Mouse (Mus musculus) small intestine, adult 10 weeks (tissue): ENCODE results near the gene Zfp977. TPM values are rescaled to one million over a fixed set of nuclear protein-coding genes. Genes with fewer than 3 reads are reported as not detected.

Source experiments
- polyA plus RNA-seq: library from polyadenylated mRNA; stranded (reverse); fragments of 350-450 nt; fragmentation: Illumina TruSeq; extraction: RNeasy Lipid Tissue Mini Kit (QIAGEN cat#74804); gene quantifications from one replicate; pipeline ENCODE4 v1.2.3, GENCODE M21; 2014; ENCODE audit warnings: low replicate concordance

The Zfp977 gene
- 2.9 TPM for polyA plus RNA-seq

DNA sequence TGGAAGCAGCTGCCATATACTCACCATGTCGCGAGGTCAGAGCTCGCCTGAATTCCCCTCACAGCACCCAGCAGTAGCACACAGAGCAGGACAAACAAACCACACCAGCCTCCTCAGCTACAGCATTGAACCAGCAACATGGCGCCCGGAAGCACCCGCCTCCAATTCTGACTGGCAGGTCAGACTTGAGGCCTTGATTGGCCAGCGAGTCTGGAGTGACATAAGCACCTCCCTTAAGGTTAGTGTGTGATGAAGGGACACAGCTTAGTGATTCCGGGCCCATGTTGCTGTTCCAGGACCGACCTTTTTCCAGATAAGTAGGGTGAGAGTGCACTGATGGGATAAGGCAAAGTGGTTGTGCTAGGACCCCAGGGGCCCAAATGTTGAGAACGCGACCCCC, at the start of gene Zfp977:
Gene Zfp977, minus strand, starts transcription at position 135 of the 400 bp plus-strand sequence.

GRCm38 (mm10) chr7:42578488-42578887, 13.9 kb downstream of the Zfp977 start, which contains the start of gene Gm21028:
Gene Gm21028, minus strand, starts transcription at chr7:42578588.

Other genes starting within 250 kb of the Zfp977 start
- gene 4933421I07Rik, start 144.4 kb downstream of the Zfp977 start, polyA plus RNA-seq, result not detected
- gene Zfp141, start 86.8 kb downstream of the Zfp977 start, polyA plus RNA-seq, result 18.5 TPM
- not detected for gene Gm21028, start 14.0 kb downstream of the Zfp977 start, polyA plus RNA-seq
- gene Zfp976, start 50.0 kb upstream of the Zfp977 start, polyA plus RNA-seq, result 15.8 TPM
- gene Zfp975, start 100.2 kb upstream of the Zfp977 start, polyA plus RNA-seq, result 21.9 TPM
- 0.30 TPM for gene Gm17067, start 134.5 kb upstream of the Zfp977 start, polyA plus RNA-seq
- not detected for gene Vmn2r62, start 201.0 kb upstream of the Zfp977 start, polyA plus RNA-seq